Mouse (Mus musculus) T-helper 17 cell (primary cell): ENCODE data around the gene Plekha1.

Source experiments
- in situ Hi-C, 2 experiments: fragments of 300-600 bp; cut with MboI, MseI; formaldehyde crosslinking; loops; 1 replicate in 1 of 2; 2 replicates in 1 of 2; pipeline ENCODE4 v1.15.1; 2025; ENCODE audit warnings: high pct_unique_total_duplicates in 2 of 2

The Plekha1 gene

GRCm38 (mm10) chr7:130865613-130866591, at the start of gene Plekha1:
TSS of gene Plekha1 (plus strand) at chr7:130865756.
- in situ Hi-C loops: loop anchor here in 1 of 2 experiments (10.0 kb wide), 1 partner anchor 321 kb away; no protein-coding TSS in a partner anchor

GRCm38 (mm10) chr7:130816243-130816642, 49.3 kb upstream of the Plekha1 start:
- in situ Hi-C loops: no loop called here

GRCm38 (mm10) chr7:130818813-130819212, 46.7 kb upstream of the Plekha1 start:
- in situ Hi-C loops: no loop called here

GRCm38 (mm10) chr7:130819624-130820023, 45.9 kb upstream of the Plekha1 start:
- in situ Hi-C loops: no loop called here

GRCm38 (mm10) chr7:130823992-130824391, 41.6 kb upstream of the Plekha1 start:
- in situ Hi-C loops: no loop called here

GRCm38 (mm10) chr7:130826343-130826742, 39.2 kb upstream of the Plekha1 start:
- in situ Hi-C loops: no loop called here

- in situ Hi-C loops: no loop called here
Observed at GRCm38 (mm10) chr7:130827431-130827830, 38.1 kb upstream of the Plekha1 start.

- in situ Hi-C loops: no loop called here
Observed at GRCm38 (mm10) chr7:130827844-130828403, 37.6 kb upstream of the Plekha1 start.

GRCm38 (mm10) chr7:130828475-130828874, 37.1 kb upstream of the Plekha1 start:
- in situ Hi-C loops: no loop called here

- in situ Hi-C loops: no loop called here
Observed at GRCm38 (mm10) chr7:130831586-130831985, 34.0 kb upstream of the Plekha1 start.

- in situ Hi-C loops: no loop called here
Observed at GRCm38 (mm10) chr7:130834299-130834698, 31.3 kb upstream of the Plekha1 start.

- in situ Hi-C loops: no loop called here
Observed at GRCm38 (mm10) chr7:130834958-130835861, 30.3 kb upstream of the Plekha1 start.

GRCm38 (mm10) chr7:130836066-130836465, 29.5 kb upstream of the Plekha1 start:
- in situ Hi-C loops: no loop called here

GRCm38 (mm10) chr7:130837941-130838657, 27.5 kb upstream of the Plekha1 start:
- in situ Hi-C loops: no loop called here

GRCm38 (mm10) chr7:130838658-130839025, 26.9 kb upstream of the Plekha1 start:
- in situ Hi-C loops: no loop called here

GRCm38 (mm10) chr7:130839380-130840100, 26.0 kb upstream of the Plekha1 start:
- in situ Hi-C loops: loop anchor here in 1 of 2 experiments (10.0 kb wide), 1 partner anchor 1535 kb away; no protein-coding TSS in a partner anchor

- in situ Hi-C loops: loop anchor here in 1 of 2 experiments (10.0 kb wide), 1 partner anchor 1528 kb away; no protein-coding TSS in a partner anchor
Observed at GRCm38 (mm10) chr7:130847164-130847718, 18.3 kb upstream of the Plekha1 start.

GRCm38 (mm10) chr7:130854684-130855292, 10.8 kb upstream of the Plekha1 start:
- in situ Hi-C loops: loop anchor here in 1 of 2 experiments (5.0 to 10.0 kb wide), 2 partner anchors 82 to 1460 kb away; partner anchors contain the start of gene Btbd16

- in situ Hi-C loops: loop anchor here in 1 of 2 experiments (5.0 to 10.0 kb wide), 2 partner anchors 83 to 1461 kb away; partner anchors contain the start of gene Btbd16
Observed at GRCm38 (mm10) chr7:130855681-130856080, 9.9 kb upstream of the Plekha1 start.
